Mouse (Mus musculus): ENCODE measurements around the gene Olfr120. TPM values are rescaled to one million over a fixed set of nuclear protein-coding genes. Genes with fewer than 3 reads are reported as not detected.
"Not testable (repeated sequence)": the region's sequence is repeated elsewhere in the genome, so short reads cannot be mapped to it uniquely, and the experiment has no call there.

The Olfr120 gene
- polyA plus RNA-seq (2014; fragmentation: Nextera tagmentation; extraction: Ambion mirVana) = not detected in 2 replicates

GRCm38 (mm10) chr17:37721508-37721907 lies at the start of gene Olfr120:
Olfr120 (plus strand) TSS chr17:37721808.
- DNase-seq (ENCODE audit: low spot score) (no peak), ATAC-seq (replicated peaks; ENCODE audit: low FRiP score) (no peak)
- WGBS = 57% methylated on average over 1 of the region's 1 CpGs
- H3K27me3 ChIP-seq (replicated peaks; ENCODE audit: control insufficient read depth, insufficient read depth, low read length) = no peaks in the 10 kb centered on the region
- H3K4me2 ChIP-seq = no peak within 1 kb of the TSS
- H3K27ac ChIP-seq (ENCODE audit: low read depth, low read length) = no peak within 1 kb of the TSS
- no peaks in the 10 kb centered on the region for H3K36me3 ChIP-seq (ENCODE audit: control insufficient read depth, insufficient read depth, low read length)
- no peak within 1 kb of the TSS for H3K4me3 ChIP-seq (ENCODE audit: low read depth, low read length)
- no peaks in the 10 kb centered on the region for H3K4me1 ChIP-seq (replicated peaks; ENCODE audit: control insufficient read depth, insufficient read depth, low read length)
- no peaks in the 10 kb centered on the region for H3K9me3 ChIP-seq (ENCODE audit: control insufficient read depth, low read length)
- no peak within 1 kb of the TSS for H3K9ac ChIP-seq (ENCODE audit: low read depth, low read length)

- not testable (repeated sequence) for H3K4me2 ChIP-seq; H3K9ac ChIP-seq (ENCODE audit: low read depth, low read length); H3K4me3 ChIP-seq (ENCODE audit: low read depth, low read length); H3K27ac ChIP-seq (ENCODE audit: low read depth, low read length); H3K4me1 ChIP-seq (replicated peaks; ENCODE audit: control insufficient read depth, insufficient read depth, low read length); H3K36me3 ChIP-seq (ENCODE audit: control insufficient read depth, insufficient read depth, low read length); DNase-seq (ENCODE audit: low spot score); H3K27me3 ChIP-seq (replicated peaks; ENCODE audit: control insufficient read depth, insufficient read depth, low read length); H3K9me3 ChIP-seq (ENCODE audit: control insufficient read depth, low read length); ATAC-seq (replicated peaks; ENCODE audit: low FRiP score)
- WGBS = 58% methylated on average over 1 of the region's 1 CpGs
Observed at GRCm38 (mm10) chr17:37696264-37696663, 25.3 kb upstream of the Olfr120 start, which contains the start of gene Olfr119. Olfr119 (plus strand) TSS chr17:37696564.

DNA sequence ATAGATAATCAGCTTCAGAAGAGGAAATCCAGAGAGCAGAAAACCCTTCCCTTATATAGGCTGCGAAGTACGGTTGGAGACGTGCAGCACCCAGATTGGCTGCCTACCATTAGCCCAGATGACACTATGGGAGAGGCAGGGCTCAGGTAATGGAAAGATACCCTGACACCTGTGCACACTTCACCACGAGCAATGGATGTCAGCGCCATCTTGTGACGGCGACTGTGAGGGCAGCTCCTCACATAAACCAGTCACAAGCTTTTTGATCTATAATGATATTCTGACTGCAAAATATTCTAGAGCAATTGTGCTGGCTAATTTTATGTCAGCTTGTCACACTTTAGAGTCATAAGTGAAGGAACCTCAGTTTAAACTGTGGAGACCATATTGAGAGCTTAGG lies 16.5 kb downstream of the Olfr120 start:
- Histone ChIP-seq H3K27me3 (replicated peaks; ENCODE audit: control insufficient read depth, insufficient read depth, low read length) (no peaks in the 10 kb centered on the region), H3K27ac (ENCODE audit: low read depth, low read length) (no peak overlapping the region), H3K9ac (ENCODE audit: low read depth, low read length) (no peak overlapping the region), H3K36me3 (ENCODE audit: control insufficient read depth, insufficient read depth, low read length) (no peaks in the 10 kb centered on the region), H3K9me3 (ENCODE audit: control insufficient read depth, low read length) (no peaks in the 10 kb centered on the region), H3K4me1 (replicated peaks; ENCODE audit: control insufficient read depth, insufficient read depth, low read length) (no peaks in the 10 kb centered on the region), H3K4me2 (no peak overlapping the region), H3K4me3 (ENCODE audit: low read depth, low read length) (no peak overlapping the region)
- no peak for ATAC-seq (replicated peaks; ENCODE audit: low FRiP score)
- no peak for DNase-seq (ENCODE audit: low spot score)
- 50% methylated on average over 7 of the region's 7 CpGs for WGBS

DNA sequence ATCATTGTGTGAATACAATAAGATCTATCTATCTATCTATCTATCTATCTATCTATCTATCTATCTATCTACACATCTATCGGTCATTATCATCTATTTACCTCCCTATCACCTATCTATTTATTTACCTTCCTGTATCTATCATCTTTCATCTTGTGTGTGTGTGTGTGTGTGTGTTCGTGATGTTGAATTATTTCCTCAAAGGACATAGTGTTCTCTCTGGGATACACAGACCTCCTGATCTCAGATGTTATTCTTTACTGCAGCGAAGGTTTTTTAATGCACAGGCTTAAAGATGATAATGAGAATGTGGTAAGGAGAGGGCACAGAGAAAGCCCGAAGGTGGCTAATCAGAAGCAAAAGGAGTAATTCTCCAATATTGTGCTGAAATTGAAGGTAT lies 46.7 kb downstream of the Olfr120 start, which contains the start of gene Olfr122:
TSS of gene Olfr122 (plus strand) at position 301 of the 400 bp plus-strand sequence.
- Histone ChIP-seq H3K4me1 (replicated peaks; ENCODE audit: control insufficient read depth, insufficient read depth, low read length) (no peaks in the 10 kb centered on the region), H3K4me3 (ENCODE audit: low read depth, low read length) (no peak within 1 kb of the TSS), H3K9ac (ENCODE audit: low read depth, low read length) (no peak within 1 kb of the TSS), H3K27ac (ENCODE audit: low read depth, low read length) (no peak within 1 kb of the TSS), H3K4me2 (no peak within 1 kb of the TSS), H3K9me3 (ENCODE audit: control insufficient read depth, low read length) (no peaks in the 10 kb centered on the region), H3K36me3 (ENCODE audit: control insufficient read depth, insufficient read depth, low read length) (no peaks in the 10 kb centered on the region), H3K27me3 (replicated peaks; ENCODE audit: control insufficient read depth, insufficient read depth, low read length) (no peaks in the 10 kb centered on the region)
- DNase-seq (ENCODE audit: low spot score) (no peak), ATAC-seq (replicated peaks; ENCODE audit: low FRiP score) (no peak)
- 76% methylated on average over 4 of the region's 4 CpGs for WGBS

Other genes with a start within 250 kb of the Olfr120 start
- not detected in 2 replicates for gene H2-M2, start 238.3 kb upstream of the Olfr120 start, polyA plus RNA-seq (2014; fragmentation: Nextera tagmentation; extraction: Ambion mirVana)
- gene Olfr110, start 229.3 kb upstream of the Olfr120 start, polyA plus RNA-seq (2014; fragmentation: Nextera tagmentation; extraction: Ambion mirVana) = not detected in 2 replicates
- not detected in 2 replicates for gene Olfr111, start 213.8 kb upstream of the Olfr120 start, polyA plus RNA-seq (2014; fragmentation: Nextera tagmentation; extraction: Ambion mirVana)
- gene Olfr112, start 152.4 kb upstream of the Olfr120 start, polyA plus RNA-seq (2014; fragmentation: Nextera tagmentation; extraction: Ambion mirVana) = not detected in 2 replicates
- not detected in 2 replicates for gene Olfr113, start 144.1 kb upstream of the Olfr120 start, polyA plus RNA-seq (2014; fragmentation: Nextera tagmentation; extraction: Ambion mirVana)
- not detected in 2 replicates for gene Olfr114, start 129.1 kb upstream of the Olfr120 start, polyA plus RNA-seq (2014; fragmentation: Nextera tagmentation; extraction: Ambion mirVana)
- not detected in 2 replicates for gene Olfr115, start 94.7 kb upstream of the Olfr120 start, polyA plus RNA-seq (2014; fragmentation: Nextera tagmentation; extraction: Ambion mirVana)
- not detected in 2 replicates for gene Olfr116, start 94.6 kb upstream of the Olfr120 start, polyA plus RNA-seq (2014; fragmentation: Nextera tagmentation; extraction: Ambion mirVana)
- gene Olfr117, start 58.0 kb upstream of the Olfr120 start, polyA plus RNA-seq (2014; fragmentation: Nextera tagmentation; extraction: Ambion mirVana) = not detected in 2 replicates
- not detected in 2 replicates for gene Olfr118, start 54.8 kb upstream of the Olfr120 start, polyA plus RNA-seq (2014; fragmentation: Nextera tagmentation; extraction: Ambion mirVana)
- not detected in 2 replicates for gene Olfr119, start 25.2 kb upstream of the Olfr120 start, polyA plus RNA-seq (2014; fragmentation: Nextera tagmentation; extraction: Ambion mirVana)
- gene Olfr121, start 27.0 kb downstream of the Olfr120 start, polyA plus RNA-seq (2014; fragmentation: Nextera tagmentation; extraction: Ambion mirVana) = not detected in 2 replicates
- gene Olfr122, start 46.8 kb downstream of the Olfr120 start, polyA plus RNA-seq (2014; fragmentation: Nextera tagmentation; extraction: Ambion mirVana) = not detected in 2 replicates
- not detected in 2 replicates for gene Olfr123, start 71.7 kb downstream of the Olfr120 start, polyA plus RNA-seq (2014; fragmentation: Nextera tagmentation; extraction: Ambion mirVana)
- not detected in 2 replicates for gene Olfr124, start 78.1 kb downstream of the Olfr120 start, polyA plus RNA-seq (2014; fragmentation: Nextera tagmentation; extraction: Ambion mirVana)
- not detected in 2 replicates for gene Olfr125, start 111.1 kb downstream of the Olfr120 start, polyA plus RNA-seq (2014; fragmentation: Nextera tagmentation; extraction: Ambion mirVana)
- gene Olfr126, start 125.7 kb downstream of the Olfr120 start, polyA plus RNA-seq (2014; fragmentation: Nextera tagmentation; extraction: Ambion mirVana) = not detected in 2 replicates
- not detected in 2 replicates for gene Olfr127, start 178.6 kb downstream of the Olfr120 start, polyA plus RNA-seq (2014; fragmentation: Nextera tagmentation; extraction: Ambion mirVana)
- gene Olfr128, start 198.7 kb downstream of the Olfr120 start, polyA plus RNA-seq (2014; fragmentation: Nextera tagmentation; extraction: Ambion mirVana) = not detected in 2 replicates
- gene Olfr761, start 231.3 kb downstream of the Olfr120 start, polyA plus RNA-seq (2014; fragmentation: Nextera tagmentation; extraction: Ambion mirVana) = not detected in 2 replicates

Data from liver, embryonic 11.5 days (tissue).